Mouse (Mus musculus) heart, postnatal 4 days (tissue): ENCODE measurements around the gene Hoxc5. TPM values are rescaled to one million over a fixed set of nuclear protein-coding genes. Genes with fewer than 3 reads are reported as not detected.

Experiments used
- DNase-seq: peaks from one replicate; pipeline ENCODE4 v3.0.0; 2021
- total RNA-seq, 2 experiments: library from RNA; stranded (reverse); gene quantifications; 2 replicates each; pipeline ENCODE4 v1.2.3; 2021

Hoxc5 gene
- total RNA-seq, 2 experiments from 2014 or later: not detected

DNA sequence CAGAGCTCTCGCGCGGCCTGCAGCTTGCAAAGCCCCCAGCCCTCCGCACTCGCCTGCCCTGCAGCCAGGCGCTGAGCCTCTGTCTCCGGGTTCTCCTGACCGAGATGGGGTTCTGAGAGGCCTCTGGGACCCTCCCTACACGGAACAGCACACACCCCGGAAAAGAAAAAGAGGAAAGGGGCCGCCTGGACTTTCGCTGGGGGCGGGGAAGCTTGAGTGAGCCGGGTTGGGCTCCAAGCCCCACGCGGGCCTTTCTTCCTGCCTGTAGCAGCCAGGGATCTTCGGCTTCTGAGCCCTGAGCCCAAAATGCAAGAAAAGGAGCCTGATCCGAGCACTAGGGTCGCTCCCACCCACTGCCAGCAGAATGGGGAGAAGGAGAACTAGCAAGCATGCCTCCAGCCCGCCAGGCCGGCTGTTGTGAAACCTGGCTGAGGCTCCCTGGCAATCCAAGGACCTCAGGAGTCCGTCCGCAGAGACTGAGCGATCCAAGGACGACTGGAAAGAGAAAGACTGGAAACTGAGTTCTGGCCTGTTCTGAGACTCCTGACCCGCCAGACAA lies 44.8 kb downstream of the Hoxc5 start:
- DNase-seq: no peak

DNA sequence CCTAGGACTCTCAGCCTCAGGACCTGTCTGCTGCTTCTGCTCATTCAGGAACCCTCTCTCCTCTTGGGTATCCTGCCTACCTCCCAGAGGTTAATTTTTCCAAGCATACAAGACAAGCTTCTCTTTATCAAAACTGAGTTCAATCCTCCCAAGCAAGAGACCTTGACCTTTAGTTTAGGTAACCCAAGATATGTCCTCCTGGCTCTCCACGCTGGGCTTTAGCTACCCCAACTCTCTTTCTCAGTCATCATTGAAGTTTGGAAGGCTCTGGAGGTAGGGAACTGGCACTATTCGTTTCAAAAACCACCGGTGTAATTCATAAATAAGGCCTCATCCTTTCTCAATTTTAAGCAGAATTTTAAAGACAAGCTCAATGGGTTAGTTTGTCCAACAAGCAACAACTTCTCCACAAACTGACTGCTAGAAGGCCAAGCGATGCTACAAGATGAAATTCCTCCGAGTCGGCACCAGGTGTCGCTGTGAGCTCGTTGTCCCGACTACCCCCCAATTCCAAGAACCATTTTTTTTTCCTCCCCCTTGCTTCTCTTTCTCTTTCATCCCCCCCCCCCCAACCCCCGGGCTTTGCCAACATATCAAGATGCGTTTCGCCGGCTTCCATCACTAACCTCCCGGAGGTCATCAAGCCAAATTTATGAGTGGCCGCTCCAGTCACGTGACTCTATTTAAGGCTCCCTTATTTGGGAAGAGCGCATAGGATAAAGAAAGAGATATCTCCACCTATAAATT lies 46.2 kb downstream of the Hoxc5 start:
- DNase-seq: peak; percentile 57

DNA sequence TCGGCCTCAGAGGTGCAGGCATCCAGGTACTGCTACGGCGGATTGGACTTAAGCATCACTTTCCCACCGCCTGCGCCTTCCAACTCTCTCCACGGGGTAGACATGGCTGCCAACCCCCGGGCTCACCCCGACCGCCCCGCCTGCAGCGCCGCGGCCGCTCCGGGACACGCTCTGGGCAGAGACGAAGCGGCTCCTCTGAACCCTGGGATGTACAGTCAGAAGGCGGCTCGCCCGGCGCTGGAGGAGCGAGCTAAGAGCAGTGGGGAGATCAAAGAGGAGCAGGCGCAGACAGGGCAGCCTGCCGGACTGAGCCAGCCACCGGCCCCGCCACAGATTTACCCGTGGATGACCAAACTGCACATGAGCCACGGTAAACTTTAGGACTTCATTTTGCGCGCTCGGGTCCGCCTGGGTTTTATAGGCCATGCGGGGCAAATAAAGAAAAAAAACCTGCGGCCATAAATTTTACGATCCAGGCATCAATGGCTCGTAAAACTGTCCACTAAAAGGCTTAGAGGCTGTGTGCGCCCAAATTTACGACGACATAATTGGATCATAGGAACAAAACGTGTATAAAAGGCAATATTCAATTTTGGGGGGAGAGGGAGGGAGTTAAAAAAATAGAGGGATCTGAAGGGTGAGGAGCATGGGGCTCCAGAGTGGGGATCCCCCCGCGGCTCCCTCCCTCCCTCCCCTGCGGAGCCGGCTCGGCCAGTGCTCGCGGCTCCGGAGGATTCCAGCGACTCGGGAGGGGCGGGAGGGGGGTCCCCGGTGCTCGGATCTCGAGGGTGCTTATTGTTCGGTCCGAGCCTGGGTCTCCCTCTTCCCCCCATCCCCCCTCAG lies 47.1 kb downstream of the Hoxc5 start:
- no peak for DNase-seq

DNA sequence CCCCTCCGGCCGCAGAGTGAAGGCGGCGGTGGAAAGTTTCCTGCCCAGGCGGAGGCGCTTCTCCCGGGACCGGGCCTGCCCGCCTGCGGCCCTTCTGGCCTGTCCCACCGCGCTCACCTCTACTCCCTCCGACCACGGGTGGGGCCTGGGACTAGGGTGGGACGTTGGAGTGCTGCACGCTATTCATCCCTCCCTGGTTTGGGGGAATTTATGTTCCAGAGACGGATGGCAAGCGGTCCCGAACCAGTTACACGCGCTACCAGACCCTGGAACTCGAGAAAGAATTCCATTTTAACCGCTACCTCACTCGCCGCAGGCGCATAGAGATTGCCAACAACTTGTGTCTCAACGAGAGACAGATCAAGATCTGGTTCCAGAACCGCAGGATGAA lies 47.8 kb downstream of the Hoxc5 start:
- DNase-seq: no peak

DNA sequence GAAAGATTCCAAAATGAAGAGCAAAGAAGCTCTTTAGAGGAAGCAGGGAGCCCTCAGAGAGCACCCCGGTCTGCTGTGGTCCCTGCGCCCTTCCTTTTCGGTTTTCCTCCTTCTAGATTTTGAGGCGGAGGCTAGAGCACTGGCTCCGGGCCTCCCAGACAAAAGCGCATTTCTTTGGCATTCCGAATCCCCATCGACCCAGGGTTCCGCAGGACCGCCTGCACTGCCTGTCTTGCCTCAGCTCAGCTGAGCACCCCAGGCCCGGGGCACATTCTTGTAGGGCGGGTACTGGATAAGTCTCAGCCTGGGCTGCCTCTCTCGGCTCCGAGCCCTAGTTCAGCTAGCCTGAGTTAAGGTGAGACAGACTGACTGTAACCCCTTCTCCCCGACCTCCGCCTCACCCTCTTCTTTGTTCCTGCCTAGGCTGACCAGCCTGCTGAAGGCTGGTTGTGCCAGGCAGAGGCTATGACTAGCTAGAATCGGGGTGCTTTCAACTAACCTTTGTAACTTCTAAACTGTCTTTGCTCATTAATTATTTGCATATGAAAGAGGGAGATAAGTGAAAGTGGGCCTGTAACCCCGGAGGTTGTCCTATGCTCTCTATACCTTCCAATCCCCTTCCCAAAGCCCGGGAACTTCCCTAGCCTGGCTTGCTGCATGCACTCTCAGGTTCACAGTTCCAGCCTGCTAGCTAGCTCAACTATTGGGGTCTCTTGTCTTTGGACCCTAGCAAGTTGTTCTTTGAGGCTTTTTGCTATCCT lies 48.3 kb downstream of the Hoxc5 start:
- DNase-seq: no peak

DNA sequence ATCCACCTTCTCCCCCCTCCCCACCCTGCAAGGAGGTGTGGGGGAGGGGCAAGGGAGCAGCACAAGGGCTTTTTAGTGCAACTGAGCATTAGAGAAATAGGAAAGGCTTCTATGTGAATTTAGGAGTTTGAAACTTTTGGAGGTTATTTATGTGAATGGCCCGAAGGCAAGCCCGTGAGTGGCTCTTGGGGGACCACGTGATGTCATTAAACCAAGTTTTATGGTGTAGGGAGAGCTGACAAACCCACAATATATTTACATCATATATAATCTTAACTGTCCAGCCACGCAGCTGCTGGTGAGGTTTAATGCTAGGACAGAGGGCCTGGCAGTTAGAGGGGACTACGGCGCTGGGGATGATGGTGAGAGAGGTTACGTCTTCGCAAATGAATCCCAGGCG lies 51.4 kb downstream of the Hoxc5 start, which contains the start of gene Hoxc4:
TSS of gene Hoxc4 (plus strand) at position 299 of the 400 bp plus-strand sequence.
- no peak for DNase-seq

DNA sequence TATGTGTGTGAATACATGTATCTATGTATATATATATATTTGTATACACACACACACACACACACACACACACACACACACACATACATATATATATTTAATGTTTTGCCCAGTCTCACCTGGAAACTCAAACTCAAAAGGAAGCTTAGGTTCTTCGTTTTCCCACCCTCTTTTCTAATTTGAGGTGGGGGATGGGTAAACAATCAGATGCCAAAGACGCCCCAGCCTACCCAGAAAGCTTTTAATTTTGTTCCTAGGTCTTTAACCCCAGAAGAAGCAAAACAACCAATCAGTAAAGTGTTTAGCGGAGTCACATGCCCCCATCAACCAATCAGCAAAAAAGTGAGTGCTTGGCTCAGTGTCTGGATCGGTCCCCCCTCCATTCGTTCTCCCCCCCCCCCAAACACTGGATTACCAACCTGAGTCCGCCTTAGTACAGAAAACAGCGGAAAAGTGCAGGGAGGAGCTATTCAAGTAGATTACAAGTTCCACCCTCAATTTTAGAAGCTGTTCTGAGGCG lies 53.7 kb downstream of the Hoxc5 start:
- no peak for DNase-seq

DNA sequence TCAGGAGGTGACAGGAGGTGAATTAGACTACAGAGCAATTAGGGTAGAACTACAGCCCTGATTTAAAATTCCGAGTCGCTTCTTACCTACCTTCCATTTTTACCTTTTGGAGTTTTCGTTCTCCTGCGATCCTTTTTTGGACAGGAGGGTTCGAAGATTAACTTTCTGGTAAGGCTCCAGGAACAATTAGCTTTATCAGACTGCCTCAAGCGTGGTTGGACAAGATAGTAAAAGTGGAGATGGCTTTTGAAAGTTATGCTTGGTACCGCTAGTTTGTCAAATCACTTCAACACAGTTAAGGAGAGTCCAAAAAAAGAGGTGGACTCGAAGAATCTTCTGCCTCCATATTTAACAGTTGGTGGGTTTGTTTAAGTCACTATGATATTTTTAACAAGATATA lies 54.3 kb downstream of the Hoxc5 start:
- DNase-seq: no peak

DNA sequence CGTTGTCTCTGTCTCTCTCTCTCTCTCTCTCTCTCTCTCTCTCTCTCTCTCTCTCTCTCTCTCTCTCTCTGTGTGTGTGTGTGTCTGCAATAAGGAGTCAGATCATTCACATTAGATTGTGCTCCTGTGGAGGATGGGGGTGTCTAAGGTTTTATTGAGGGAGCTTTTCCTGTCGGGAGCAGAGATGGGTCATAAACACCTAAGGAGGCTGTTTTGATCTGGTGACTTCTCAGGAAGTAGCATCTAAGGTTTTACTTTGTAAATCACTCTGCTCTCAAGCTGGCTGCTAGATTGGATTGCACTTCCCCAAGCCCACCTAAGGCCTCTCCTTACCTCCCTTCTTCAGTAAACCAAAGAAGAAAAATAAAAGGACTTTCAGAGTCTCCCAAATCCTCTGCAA lies 56.9 kb downstream of the Hoxc5 start:
- DNase-seq: no peak

DNA sequence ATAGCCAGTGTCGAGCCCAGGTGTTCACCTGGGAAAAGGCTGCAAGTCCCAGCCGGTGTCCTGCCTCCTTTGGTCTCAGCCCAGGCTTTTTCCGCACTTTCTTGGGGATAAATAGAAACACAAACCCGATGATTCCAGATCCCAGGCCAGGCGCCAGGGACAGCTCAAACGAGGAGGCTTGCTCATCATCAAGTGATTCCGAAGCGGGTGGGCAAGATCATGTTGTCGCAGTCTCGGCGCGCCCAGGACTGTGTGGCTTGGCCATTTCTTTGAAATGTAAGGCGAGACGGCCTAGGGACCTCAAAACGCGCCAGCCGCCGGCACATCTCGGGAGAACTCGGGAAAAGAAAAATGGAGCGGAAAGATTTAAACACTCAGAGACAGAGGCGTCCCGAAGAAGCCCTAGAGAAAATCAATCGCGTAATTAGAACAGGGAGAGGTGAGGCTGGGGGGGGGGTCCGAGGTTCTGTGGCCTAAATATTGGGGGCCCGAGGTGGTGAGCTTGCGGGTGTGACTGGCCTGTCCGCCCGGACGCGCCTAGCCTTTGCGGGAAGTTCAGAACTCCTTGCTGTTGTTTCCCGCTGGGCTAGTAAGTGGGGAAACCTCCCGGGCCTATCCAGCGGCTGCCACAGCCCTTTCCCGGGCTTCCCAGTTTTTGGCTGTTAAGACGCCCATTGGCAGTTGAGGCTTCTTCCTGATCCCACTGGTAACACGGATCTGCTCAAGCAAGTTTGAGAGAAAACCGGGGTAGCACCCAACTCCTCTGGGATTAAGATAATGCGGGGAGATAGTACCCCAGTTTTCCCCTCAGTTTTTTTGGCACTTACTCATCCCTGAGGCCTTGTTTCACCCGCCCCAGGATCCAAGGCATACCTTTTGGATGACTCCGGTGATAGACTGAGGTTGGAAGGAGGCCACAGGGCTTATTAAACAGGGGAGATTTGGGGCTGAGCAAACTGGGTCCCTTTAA lies 60.3 kb downstream of the Hoxc5 start:
- DNase-seq: no peak

DNA sequence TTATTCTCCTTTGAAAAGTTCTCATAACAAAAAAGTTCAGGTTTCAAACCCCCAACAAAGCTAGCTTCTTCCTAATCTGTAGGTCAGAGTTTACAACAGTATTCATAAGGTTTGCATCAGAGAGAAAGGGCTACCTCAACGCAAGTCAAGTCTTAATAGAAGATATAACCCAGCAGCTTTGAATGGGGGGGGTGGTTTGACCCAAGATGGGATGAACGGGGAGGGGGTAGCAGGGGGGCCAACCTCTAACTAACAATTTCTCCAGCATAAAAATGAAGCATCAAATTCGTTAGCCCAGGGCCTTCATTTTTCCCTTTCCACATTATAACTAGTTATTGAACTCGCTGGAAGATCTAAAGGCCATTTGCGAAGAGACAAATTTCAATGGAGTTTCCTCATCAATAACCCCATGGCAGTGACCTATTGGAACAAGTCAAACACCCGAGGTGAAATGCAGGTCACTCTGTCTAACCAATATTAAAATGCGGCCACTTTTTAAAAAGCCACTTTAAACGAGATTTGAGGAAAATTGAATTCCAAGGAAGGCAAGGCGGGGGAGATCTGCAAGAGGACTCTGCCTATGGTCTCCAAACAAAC lies 61.8 kb downstream of the Hoxc5 start:
- DNase-seq: no peak

DNA sequence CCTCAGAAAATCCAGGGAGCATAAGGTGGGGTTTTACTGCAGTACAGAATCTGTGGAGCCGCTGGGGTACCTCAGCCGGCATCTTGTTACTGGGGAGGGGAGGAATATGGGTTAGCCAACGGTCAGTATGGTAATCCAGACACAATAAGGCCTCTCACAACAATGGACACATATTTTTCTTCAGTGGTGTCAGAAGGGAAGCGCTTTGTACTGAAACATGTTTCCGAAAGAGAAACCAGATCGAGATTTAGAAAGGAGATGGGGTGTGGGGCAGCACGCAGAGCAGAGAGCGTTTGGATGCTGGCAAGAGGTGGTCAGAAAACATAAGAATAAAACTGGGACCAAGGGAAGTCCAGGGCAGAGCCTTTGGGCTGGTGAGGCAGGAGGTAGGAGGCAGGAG lies 62.9 kb downstream of the Hoxc5 start:
- DNase-seq: no peak

DNA sequence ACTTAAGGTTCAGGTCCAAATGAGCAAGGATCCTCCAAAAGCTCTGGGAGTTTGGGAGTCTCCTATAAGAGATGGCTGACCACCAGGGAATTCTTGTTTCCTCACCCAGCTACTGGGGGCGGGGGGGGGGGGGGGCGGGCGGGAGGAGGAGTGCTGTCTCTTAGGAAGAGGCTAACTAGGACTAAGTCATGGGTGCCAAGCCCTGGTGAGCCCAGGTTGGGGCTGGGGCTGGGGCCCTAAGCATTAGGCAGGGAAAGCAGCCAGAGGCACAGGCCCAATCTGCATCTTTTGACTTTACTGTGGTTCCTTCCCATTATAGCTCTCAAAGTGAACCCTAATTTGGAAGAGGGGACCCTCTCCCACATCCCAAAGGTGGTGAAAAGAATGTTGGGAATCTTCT lies 64.9 kb downstream of the Hoxc5 start:
- DNase-seq: no peak

DNA sequence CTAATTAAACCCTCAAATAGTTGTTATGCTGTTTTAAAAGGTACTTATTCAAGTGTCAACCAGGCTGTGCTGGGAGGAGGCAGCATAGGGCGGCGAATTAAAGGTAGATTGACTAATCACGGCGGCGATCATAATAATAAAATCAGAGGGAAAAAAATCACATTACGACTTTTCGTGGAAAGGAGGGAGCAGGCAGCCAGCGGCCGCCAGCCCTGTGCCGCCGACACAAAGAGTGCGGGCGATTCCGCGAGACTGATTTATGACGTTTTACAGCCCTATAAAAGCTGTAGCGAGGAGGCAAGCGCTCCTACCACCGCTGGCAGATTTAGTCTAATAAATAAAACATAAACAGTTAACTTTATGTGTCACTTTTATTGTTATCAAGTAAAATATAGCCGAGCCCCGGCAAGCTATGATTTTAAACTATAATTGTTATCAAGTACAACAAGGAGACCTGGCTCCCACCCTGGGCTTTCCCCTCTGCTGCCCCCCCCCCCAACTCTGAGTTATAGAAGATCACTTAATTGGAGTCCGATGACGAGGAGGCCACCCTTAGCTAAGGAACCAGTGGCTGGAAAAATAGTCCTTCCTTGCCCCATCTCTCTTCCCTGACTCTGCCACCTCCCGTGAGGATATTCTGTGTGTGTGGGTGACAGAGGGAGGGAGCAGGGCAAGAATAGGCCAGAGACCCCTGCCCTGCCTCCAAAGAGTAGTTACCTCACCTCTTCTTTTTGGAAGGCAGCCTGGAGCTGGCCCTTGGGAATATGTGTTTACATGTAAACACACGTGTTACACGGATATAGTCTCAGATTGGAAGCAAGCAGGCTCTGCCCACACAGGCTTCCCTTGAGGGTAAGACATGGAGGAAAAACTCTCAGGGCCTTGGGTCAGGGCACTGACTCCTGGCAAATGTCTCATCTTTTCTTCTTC lies 65.7 kb downstream of the Hoxc5 start:
- DNase-seq: no peak

DNA sequence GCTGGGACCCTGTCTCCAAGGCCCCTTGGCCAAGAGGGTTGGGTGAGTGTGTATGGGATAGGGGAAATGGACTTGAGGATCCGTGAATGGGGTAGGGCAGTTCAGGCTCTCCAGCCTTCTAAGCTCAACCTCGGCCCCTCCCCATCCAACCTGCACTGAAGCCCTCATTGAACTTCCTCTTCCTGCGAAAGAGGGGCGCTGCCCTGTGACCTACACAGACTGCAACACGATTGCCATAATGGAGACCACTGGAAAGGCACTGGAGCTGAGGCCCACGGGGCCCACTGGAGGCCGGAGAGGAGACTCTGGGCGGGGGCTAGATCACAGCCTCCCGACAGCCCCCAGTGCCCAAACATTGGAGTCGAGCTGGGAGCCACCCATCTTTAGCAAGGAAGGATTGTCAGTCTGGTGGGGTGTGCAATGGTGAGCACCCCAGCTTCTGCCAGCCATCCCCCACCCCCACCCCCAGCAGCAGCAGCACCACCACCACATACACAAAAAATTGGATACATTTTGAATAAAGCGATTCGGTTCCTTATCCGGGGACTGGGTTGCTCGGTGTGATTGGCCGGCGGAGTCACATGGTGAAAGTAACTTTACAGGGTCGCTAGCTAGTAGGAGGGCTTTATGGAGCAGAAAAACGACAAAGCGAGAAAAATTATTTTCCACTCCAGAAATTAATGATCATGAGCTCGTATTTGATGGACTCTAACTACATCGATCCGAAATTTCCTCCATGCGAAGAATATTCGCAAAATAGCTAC lies 67.0 kb downstream of the Hoxc5 start:
- no peak for DNase-seq

DNA sequence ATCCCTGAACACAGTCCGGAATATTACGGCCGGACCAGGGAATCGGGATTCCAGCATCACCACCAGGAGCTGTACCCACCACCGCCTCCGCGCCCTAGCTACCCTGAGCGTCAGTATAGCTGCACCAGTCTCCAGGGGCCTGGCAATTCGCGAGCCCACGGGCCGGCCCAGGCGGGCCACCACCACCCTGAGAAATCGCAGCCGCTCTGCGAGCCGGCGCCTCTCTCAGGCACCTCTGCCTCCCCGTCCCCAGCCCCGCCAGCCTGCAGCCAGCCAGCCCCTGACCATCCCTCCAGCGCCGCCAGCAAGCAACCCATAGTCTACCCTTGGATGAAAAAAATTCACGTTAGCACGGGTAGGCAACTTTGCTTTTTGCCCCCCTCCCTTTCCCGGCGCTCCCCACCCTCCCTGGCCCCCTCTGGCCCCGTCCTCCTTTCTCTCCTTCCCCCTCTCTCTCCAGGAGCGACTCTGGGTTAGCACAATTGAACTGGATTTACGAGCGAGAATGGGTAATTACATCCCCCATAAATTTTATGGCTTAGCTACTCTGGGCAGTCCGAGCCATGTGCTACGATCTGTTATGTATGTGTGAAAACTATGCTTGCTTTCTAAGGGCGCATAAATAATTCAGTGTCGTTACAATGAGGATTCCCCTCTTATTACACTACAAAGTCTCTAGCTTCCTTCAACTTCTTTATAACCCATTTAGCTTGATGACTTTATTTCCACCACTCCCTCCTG lies 67.7 kb downstream of the Hoxc5 start:
- DNase-seq: no peak

DNA sequence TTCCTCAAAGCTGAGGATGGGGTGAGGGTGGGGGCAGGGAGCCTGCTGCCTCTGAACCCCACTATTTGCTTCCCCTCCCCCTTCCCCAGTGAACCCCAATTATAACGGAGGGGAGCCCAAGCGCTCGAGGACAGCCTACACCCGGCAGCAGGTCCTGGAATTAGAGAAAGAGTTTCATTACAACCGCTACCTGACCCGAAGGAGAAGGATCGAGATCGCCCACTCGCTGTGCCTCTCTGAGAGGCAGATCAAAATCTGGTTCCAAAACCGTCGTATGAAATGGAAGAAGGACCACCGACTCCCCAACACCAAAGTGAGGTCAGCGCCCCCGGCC lies 68.3 kb downstream of the Hoxc5 start:
- no peak for DNase-seq

DNA sequence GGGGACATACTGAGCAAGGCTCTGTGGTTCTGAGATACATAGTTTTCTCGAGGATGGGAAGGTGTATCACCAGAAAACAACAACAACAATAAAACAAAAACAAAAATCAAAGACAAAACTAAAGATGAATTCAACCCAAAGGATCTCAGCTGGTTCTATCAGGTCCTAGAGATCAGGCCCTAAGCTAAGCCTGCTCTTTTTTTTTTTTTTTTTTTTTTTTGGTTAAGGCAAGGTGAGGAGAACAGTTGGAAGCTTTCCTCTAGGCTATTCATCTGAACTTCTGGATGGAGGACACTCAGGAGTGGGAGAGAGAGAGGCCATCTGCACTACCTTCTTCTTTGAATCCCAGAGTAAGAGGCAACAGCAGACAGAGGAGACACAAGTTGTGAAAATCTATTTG lies 70.3 kb downstream of the Hoxc5 start:
- no peak for DNase-seq
